Mouse (Mus musculus) kidney, adult 18-20 months (tissue): Measurements from ENCODE around the gene Acbd5.
A peak's percentile ranks its signal among the peaks of the same experiment; 100 is the strongest.

ENCODE experiments used
- DNase-seq: peaks from one replicate; pipeline ENCODE4 v3.0.0; 2021

Gene Acbd5

DNA sequence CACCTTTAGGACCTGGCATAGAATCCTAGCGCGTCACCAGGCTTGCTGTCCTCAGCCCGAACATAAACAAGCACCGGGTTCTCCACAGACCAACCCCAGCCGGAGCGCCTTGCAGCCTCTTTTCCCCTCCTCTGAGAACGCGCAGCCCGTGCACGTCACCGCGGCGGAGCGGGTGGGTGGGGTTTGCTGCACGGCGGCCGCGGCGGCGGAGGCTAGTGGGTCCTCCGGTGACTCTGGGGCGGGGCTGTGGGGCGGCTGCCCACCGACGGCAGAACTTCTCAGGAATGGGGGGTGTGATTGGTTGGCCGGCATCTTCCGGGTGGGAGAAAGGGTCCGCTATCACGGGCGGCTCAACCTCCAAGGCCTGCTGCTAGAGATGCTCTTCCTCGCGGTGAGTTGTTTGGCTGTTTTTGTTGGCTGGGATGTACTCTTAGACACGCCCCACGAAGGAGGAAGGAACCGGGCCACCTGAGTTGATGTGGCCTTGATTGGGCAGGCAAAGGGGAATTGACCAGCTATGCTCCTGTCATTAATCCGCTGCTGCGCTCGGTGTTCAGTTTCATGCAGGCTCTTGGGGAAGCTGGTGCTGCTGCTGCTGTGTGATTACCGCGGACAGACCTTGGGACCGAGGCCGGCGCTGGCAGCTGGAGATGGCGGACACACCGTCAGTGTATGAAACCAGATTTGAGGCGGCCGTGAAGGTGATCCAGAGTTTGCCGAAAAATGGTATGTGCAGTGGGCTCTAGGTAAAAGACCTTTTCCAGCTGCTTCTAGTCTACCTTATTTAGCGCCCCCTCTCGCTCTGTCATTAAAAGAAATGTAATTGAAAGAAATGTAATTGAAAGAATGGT lies 1.2 kb downstream of the Acbd5 start:
- DNase-seq, result peak; percentile 95

DNA sequence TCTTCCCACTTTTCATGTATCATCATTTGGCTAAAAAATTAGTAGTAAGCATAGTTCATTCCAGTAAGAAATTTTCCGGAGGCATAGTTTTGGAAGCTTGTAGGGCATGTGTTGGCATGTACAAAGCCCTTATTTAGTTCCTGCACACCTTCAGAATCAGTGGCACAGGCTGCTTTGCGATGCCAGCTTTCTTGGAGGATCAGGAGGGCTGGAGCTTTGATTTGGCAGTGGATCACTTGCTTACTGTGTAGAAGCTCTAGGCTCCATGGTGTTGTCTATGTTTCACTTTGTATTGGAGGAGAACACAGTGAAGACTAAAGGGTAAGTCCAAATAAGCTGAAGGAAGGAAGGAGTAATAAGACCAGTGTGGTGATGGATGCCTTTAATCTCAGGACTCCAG lies 2.5 kb downstream of the Acbd5 start:
- DNase-seq, result no peak

DNA sequence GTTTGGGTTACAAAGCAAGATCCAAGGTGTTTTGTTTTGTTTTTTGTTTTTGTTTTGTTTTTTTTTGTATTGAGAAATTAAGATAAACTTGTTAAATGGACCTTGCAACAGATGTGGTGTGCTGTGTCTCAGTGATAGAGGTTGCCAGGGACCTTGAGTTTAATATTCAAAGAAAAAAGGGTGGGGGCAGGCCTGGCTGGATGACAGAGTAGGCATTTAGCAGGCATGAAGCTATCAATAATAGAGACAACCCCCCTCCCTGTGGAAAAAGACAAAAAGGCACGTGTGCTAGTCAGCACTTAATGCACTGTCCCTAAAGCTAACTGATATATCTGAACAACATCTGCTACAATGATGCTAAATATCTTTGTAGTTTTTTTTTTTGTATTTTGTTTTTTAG lies 3.4 kb downstream of the Acbd5 start:
- no peak for DNase-seq

DNA sequence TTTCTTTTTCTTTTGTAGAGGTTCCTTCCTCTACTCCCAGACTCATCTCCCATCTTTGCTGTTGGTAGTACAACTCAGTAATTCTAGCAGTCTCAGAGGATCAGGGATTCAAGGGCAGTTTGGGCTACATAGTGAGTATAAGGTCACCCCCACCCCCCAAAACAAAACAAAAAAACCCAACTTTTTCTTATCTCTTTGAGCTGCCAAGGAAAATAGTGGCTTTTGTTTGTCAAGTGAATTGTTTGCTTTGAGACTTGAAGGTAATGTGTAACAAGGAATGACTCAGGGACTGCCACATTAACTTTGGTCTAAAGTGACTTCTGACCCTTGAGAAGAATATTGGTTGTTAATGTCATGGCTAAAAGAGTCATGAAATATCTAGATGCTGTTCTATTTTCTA lies 7.9 kb downstream of the Acbd5 start:
- no peak for DNase-seq

DNA sequence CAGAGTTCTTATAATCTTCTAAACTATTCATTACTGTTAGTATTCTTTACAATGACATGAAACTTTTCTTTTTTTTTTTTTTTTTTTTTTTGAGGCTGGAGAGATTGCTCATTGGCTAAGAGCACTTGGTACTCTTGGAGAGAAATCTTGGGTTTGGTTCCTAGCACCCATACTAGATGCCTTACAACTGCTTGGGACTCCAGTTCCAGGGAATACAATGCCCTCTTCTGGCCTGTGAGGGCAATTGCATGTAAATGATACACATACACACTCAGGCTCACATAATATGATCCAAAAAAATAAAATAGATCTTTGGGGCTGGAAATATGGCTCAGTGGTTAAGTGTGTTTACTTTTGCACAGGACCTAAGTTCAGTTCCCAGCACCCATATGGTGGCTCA lies 8.8 kb downstream of the Acbd5 start:
- DNase-seq, result no peak

DNA sequence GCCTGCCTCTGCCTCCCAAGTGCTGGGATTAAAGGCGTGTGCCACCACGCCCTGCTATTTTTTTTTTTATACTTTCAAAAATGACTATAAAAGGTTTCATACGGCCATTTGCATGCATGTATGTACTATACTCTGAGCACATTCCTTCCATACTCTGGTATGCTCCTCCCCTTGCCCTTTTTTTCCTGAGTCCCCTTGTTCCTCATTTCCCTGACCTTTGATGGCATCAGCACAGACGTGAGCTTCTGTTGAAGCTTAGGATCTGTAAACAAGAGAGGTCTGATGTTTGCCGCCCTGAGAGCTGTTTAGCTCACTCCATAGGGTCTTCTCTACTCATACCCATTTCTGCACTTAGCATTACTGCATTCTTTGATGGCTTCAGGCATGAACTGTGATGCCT lies 9.7 kb downstream of the Acbd5 start:
- no peak for DNase-seq

DNA sequence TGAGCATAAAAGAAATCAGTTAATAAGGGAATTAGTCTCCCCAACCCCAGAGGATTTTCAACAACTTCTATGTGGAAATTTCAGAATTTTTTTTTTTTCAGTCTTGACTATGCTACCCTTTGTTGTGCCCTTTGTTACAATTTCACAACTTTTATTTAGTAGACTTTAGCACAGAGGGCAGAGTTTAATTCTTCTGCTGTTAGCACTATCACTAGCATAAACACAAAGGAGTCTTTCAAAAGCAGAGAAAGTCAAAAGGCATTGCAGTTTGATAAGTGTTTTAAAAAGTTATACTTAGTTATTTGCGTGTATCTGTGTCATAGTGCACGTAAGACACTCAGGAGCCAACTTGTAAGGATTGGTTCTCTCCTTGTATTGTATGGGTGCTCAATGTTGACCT lies 10.6 kb downstream of the Acbd5 start:
- DNase-seq, result no peak

DNA sequence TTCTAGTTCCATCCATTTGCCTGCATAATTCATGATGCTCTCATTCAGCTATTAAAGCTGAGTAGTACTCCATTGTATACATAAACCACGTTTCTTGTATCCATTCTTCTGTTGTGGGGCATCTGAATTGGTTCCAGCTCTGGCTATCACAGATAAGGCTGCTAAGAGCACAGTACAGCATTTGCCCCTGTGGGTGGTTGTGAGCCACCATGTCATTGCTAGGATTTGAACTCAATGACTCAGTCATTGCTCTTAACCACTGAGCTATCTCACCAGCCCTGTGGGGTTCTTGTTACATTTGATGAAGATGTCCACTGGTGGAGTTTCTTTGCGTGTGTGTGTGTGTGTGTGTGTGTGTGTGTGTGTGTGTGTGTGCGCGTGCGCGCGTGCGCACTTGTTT lies 16.6 kb downstream of the Acbd5 start:
- DNase-seq, result no peak

DNA sequence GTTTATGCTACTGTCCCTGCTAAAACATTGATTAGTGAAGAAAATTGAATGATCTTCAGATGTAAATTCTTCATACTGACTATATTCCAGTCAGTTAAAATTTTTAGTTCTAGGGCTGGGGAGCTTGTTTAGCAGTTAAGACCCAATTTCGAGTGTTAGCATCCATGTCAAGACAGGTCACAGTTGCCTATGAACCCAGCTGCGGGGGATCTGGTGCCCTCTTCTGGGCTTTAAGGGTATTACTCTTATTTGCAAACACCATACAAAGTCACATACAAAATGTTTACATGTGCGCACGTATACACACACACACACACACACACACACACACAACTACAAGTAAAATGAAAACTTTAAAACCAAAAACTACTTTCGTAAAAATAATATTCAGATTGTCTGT lies 24.2 kb downstream of the Acbd5 start:
- DNase-seq, result no peak

DNA sequence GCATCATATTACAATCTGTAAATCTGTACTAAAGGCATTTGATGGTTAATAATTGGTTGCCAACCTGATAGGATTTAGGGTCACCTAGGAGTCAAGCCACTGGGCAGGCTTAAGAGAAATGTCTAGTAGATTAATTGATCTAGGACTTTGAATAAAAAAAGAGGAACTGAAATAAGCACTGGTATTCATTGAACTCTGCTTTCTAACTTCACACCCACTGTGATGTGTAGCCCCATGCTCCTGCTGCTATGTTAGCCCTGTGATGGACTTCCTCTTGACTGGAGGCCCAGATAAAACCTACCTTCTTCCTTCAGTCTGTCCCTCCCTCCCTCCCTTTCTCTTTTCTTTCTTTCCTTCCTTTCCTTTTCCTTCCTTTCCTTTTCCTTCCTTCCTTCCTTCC lies 29.1 kb downstream of the Acbd5 start:
- no peak for DNase-seq

DNA sequence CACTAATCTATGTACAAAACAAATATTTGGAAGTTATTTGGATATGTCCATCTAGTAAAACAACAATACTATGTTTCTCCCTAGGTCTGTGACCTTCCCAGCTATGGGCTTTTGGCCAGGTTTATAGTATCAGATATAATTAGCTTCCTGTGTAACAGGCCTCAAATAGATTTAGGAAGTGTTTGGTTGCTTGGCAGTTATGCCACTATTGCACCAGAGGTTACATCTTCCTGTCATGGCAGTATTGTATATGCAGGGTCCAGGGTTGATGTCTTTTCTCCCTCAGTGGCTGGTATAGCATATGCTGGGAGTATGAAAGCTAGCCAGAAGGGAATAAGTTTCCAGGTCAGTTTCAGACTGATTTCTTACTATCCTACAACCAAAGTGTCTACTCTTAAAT lies 34.3 kb downstream of the Acbd5 start:
- DNase-seq, result no peak

DNA sequence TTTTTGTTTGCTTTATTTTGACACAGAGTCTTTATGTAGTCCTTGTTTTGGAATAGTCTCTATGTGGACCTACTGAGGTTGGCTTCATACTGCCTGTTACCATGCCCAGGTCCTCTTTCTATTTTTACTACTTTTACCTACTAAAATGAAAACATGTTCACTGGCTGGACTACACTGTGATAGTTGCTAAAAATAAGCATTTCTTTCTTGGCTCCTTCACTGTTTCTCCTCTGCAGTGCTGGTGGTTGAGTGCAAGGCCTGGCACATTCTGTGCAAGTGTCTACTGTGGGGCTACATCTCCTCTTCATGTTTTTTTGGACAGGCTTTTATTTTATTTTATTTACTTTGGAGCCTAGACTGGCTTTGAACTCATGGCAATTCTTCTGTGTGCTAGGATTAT lies 51.6 kb downstream of the Acbd5 start:
- DNase-seq, result no peak

DNA sequence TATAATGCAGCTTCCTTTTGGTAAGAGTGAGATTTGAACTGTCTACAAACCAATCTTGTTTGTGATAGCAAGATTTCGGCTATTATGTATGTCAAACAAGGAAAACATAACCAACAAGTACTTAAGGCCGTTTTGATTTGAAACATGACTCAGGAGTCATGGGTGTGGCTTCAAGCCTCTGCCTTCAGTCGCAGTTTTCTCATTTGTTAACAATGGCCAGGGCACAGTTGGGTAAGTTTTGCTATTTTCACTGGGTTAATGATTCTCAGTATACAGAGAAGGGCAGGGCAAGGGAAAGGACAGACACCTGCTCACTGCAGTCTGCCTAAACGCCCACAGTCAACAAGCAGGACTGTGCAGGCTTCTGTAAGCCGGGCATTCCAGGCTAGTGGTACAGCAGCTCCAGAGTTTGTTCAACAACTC lies 87.2 kb downstream of the Acbd5 start:
- no peak for DNase-seq

DNA sequence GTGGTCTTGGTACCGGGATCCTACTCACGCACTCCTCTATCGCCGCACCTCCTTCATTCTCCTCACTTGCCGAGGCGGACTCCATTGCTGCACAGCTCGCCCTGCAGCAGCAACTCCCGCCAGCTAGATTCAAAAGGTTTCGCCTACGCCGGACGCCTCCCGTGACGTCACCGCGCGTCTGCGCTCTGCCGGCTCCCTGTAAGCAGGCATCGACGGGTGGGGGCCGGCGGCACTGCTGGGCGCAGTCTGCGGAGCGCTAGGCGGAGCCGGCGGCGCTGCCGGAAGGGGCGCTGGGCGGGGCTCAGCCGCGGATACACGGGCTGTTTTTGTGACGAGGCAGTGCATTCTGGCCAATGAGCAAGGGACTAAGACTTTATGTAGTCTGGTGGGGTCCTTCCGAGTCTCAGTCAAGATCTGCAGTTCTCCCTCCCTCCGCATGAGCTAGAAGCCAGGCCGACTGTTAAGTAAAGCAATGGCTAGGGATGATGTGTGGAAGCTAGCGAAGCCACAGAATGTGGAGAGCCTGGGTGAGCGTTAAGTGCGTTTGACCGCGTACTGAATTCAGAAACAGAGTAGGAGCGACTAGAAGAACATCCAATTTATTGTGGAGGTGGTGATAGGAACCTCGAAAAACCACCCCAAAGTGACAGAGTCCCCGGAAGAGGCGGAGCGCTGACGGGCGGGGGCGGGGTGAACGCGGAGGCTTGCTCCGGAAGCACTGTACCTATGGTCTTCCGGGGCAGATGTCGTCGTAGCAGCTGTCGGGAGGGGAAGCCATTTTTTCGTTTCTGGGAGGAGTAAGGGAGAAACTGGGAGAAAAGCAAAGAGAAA lies 88.0 kb downstream of the Acbd5 start, which contains the start of the genes Mastl and Yme1l1:
Gene Mastl, minus strand, starts transcription at position 248 of the 831 bp plus-strand sequence.
Gene Yme1l1, plus strand, starts transcription at position 593 of the 831 bp plus-strand sequence.
- DNase-seq, result peak; percentile 95

DNA sequence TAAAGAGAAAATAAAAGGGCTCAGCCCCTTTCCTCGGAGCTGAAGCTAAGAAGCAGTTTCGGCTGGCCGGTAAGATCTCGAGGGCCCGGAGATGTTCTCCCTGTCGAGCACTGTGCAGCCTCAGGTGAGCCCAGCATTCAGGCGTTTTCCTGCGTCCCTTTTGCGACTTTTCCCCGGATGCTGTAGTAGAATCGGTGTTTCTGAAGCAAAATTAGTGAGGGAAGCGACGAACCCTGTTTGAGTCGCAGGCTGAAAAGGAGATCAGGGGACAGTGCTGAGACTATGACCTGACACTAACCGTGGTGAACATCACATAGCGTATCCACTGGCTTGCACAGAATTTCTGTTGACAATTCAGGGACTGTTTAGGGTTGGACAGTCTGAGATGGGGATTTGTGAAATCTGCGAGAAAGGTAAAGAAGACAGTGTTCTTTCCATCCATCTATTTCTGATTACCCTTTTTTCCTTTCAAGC lies 88.7 kb downstream of the Acbd5 start:
- no peak for DNase-seq
